Mouse (Mus musculus): ENCODE results near the gene Fap. TPM values are rescaled to one million over a fixed set of nuclear protein-coding genes. Genes with fewer than 3 reads are reported as not detected.

Fap gene
- polyA plus RNA-seq, 1 experiment from 2014 or later: not detected

DNA sequence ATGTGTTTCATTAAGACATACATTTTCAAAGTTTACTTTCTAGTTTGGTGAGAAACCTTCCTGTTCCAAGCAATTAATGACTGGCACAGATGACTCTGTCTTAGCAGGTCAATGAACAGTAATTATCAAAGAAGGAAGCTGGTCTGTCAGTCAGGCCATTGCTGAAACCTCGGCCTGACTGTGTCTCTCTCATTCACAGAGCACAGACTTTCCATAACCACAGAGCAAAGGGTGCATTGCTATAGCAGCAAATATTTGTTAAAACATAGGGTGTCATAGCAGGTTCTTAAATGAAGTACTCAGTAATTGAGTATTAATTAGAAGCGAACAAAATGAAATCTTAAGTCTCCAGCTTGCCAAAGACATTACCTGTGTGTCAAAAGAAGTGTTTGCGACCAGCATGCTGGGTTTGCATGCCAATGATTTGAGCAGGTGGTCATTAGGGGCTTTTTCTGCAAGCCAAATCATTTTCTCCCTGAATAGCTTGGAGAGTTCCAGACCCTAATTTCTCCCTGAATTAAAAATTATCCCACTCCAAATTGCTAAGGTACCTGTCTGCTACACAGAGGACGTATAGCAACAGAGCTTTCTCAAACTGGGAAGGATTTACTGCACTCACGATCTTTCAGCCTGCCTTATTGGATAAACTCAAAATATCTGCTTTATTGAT is 76.4 kb downstream of the Fap start:
- ATAC-seq: no peak
- POLR2A ChIA-PET: no interaction called here

DNA sequence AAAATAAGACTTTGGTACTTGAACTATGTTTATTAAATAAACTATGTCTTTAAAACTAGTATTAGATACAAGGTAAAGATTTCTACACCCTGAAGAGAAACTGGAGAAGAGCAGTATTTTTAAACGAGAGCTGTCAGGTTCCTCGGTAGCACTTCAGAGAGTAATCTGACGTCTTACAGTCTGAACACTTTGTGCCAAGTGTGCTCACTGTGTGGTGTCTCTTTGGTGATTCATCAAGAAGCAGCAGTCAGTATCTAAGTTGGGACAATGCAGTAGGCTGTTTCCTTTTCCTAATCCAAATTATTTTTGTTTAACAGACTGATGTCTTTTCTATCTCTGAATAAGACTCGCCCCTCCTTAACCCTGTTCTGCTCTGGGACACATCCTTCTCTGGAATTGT is 78.5 kb downstream of the Fap start:
- in situ Hi-C loops (cut with MboI; ENCODE audit: low pct_unique_long_range_greater_than_20kb): no loop called here
- ATAC-seq (no peak), DNase-seq (ENCODE audit: low read depth, low spot score) (no peak)
- TF ChIP-seq CTCF (IDR thresholded peaks at IDR 0.05): no peak
- peaks cover 9% of the 10 kb centered on the region for H3K27me3 ChIP-seq
- ChIA-PET CTCF (no interaction called here), POLR2A (no interaction called here)

More for the DNA sequence above, 76.4 kb downstream of the Fap start:
- no peak for DNase-seq (ENCODE audit: low read depth, low spot score)
- CTCF ChIA-PET: interaction anchor here (1.7 kb wide), 1 partner anchor 12 kb away, joined by 4 read pairs; no protein-coding TSS in a partner anchor
- peaks cover 9% of the 10 kb centered on the region for H3K27me3 ChIP-seq
- in situ Hi-C loops (cut with MboI; ENCODE audit: low pct_unique_long_range_greater_than_20kb): no loop called here
- no peak for TF ChIP-seq CTCF (IDR thresholded peaks at IDR 0.05)

DNA sequence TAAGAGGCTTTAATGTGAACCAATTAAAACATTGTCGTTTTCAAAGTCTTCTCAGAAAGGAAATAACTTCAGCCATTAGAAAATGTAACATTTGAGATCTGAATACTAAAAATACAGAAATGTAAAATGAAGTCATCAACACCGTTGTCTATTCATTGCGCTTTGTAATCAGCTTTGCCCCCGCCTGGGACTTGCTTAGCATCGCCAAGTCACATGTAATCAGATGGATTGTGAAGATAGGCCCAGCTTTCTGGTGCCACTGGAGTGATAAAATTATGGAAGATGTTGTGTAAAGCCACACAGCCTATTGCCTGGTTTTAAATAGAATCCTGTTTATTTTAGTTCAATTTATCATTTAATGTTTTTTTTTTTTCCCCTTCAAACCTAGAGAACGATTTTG is 84.0 kb downstream of the Fap start:
- no peaks in the 10 kb centered on the region for H3K27me3 ChIP-seq
- ChIA-PET CTCF (interaction anchor here (1.4 kb wide), 1 partner anchor 11 kb away, joined by 3 read pairs; no protein-coding TSS in a partner anchor), POLR2A (no interaction called here)
- no peak for DNase-seq (ENCODE audit: low read depth, low spot score)
- ATAC-seq: no peak
- no peak for TF ChIP-seq CTCF (IDR thresholded peaks at IDR 0.05)
- in situ Hi-C loops (cut with MboI; ENCODE audit: low pct_unique_long_range_greater_than_20kb): no loop called here

DNA sequence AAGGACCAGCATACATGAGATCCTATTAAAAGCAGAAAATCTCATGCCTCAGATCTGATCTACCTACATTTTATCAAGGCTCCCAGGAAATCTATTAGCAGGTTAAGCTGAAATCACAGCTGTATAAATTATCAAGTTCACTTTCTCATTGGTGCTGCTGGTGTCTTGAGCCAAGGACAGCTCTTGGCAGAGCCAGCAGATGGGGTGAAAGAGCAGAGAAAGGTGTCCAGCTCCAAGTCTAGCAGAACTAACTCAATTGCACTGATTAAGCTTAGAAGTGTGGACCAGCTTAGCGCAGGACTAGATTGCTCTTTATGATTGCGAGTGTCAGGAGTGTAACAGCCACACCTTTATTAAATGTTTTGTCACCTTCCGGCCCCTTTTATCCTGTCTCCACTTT is 89.0 kb downstream of the Fap start:
- peak; percentile 37 for TF ChIP-seq CTCF (IDR thresholded peaks at IDR 0.05)
- in situ Hi-C loops (cut with MboI; ENCODE audit: low pct_unique_long_range_greater_than_20kb): no loop called here
- peaks cover 1% of the 10 kb centered on the region for H3K27me3 ChIP-seq
- POLR2A ChIA-PET: no interaction called here
- DNase-seq (ENCODE audit: low read depth, low spot score): no peak
- no peak for ATAC-seq
- CTCF ChIA-PET: interaction anchor here (0.7 to 1.3 kb wide), 3 partner anchors 9 to 30 kb away, joined by 3 to 4 read pairs (median 3); no protein-coding TSS in a partner anchor

DNA sequence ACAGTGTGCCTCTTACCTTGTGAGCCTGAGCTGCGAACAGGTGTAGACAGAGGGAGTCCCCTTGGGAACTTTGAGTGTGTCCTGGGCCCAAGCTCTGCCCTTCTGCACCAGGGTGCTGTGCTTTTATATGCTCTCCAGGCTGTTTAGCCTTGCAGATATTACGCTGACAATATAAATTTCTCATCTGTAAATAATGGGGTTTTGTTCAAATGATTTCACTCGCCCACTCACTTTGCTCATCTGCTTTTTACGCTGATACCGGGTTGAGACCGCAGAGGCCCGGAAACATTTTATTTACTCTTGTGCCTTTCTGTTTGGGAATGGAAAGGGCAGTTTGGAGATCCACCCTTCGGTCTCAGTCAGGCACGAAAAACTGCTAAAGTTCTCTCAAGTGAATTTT is 90.3 kb downstream of the Fap start, which contains the start of gene Gcg:
TSS of gene Gcg (minus strand) at position 101 of the 400 bp plus-strand sequence.
- DNase-seq (ENCODE audit: low read depth, low spot score): no peak
- in situ Hi-C loops (cut with MboI; ENCODE audit: low pct_unique_long_range_greater_than_20kb): no loop called here
- peaks cover 13% of the 10 kb centered on the region for H3K27me3 ChIP-seq
- no peak for ATAC-seq
- POLR2A ChIA-PET: no interaction called here
- CTCF ChIA-PET: no interaction called here
- no peak for TF ChIP-seq CTCF (IDR thresholded peaks at IDR 0.05)

DNA sequence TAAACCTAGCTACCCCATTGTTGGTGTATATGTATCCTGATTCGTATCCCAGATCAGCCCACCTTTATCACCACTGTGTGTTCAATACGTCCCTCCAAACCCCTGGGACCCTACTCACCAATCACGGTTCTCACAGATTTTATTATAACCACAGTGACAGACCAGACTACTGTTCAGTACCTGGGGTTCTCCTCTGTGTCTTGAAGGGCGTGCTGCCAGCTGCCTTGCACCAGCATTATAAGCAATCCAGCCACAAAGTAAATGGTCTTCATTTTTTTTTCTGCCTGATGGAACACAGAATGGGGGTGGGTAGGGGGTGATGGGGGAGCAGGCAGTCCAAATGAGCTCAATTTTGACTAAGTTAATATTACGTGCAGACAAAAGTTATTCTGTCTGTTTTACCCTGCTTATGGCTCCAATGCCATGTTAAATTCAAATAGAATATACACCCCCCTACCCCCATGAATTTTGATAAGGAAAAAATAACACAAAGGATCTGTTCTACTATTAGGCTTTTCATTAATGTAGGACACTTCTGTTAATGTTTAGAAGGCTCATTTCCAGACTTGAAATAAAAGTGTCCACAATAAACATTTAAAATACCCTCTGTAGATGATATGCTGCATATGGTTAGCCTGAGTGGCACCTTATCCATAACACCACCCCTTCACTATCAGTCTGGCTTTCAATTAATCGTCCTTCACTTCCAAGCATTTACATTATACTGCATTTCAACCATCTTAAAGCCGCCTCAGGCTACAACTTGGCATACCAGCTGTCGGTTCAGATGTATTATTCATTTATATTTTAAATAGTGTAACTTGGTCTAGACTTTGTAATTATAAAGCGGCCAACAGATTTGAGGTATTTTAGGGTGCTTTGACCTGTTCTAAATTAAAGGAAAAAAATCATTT is 93.3 kb downstream of the Fap start:
- ChIA-PET CTCF (interaction anchor here (1.0 to 2.0 kb wide), 2 partner anchors 10 to 150 kb away, joined by 3 to 4 read pairs; no protein-coding TSS in a partner anchor), POLR2A (interaction anchor here (1.0 kb wide), 1 partner anchor 148 kb away, joined by 3 read pairs; no protein-coding TSS in a partner anchor)
- in situ Hi-C loops (cut with MboI; ENCODE audit: low pct_unique_long_range_greater_than_20kb): no loop called here
- ATAC-seq: no peak
- no peak for DNase-seq (ENCODE audit: low read depth, low spot score)
- H3K27me3 ChIP-seq: peaks cover 14% of the 10 kb centered on the region
- no peak for TF ChIP-seq CTCF (IDR thresholded peaks at IDR 0.05)

DNA sequence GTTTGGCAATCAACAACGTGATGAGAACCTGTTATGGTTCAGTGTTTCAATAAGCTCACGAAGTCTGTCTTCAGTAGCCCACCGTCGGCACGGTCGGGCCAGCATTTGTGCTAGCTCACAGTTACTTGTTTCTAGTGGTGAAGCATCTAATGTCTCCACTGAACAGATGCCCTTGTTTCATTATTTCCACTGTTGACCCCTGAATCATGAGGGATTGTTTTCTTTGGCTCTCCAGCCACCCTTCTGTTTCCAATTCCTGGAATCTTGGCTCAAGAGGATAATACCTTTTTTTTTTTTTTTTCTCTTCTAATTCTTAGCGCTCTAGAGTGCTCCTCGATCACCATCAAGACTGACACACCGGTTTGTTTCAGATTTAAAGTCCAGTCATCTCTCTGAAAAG is 104.3 kb downstream of the Fap start:
- no peaks in the 10 kb centered on the region for H3K27me3 ChIP-seq
- in situ Hi-C loops (cut with MboI; ENCODE audit: low pct_unique_long_range_greater_than_20kb): loop anchor here (10.0 kb wide), 1 partner anchor 155 kb away; no protein-coding TSS in a partner anchor
- ChIA-PET CTCF (interaction anchor here (0.9 kb wide), 1 partner anchor 9 kb away, joined by 3 read pairs; no protein-coding TSS in a partner anchor), POLR2A (interaction anchor here (0.6 kb wide), 1 partner anchor 29 kb away, joined by 3 read pairs; no protein-coding TSS in a partner anchor)
- no peak for DNase-seq (ENCODE audit: low read depth, low spot score)
- TF ChIP-seq CTCF (IDR thresholded peaks at IDR 0.05): no peak
- no peak for ATAC-seq

DNA sequence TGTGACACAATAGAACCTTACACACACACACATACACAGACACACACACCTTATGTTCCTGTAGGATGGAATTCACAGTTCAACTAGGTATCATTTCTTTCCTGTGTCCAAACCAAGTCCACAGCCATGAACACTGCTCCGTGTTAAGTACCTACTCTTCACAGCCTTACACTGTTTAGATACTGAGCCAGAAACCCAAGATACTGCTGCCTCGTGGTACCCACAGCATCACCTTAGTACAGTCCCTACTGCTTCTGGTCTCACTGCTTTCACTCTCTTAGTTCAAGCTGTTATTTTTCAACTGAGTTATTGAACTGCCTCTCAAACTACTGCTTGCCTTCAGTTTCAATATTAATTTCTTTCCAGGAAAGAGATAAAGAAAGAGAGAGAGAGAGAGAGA is 110.6 kb downstream of the Fap start:
- CTCF ChIA-PET: no interaction called here
- no peaks in the 10 kb centered on the region for H3K27me3 ChIP-seq
- POLR2A ChIA-PET: no interaction called here
- in situ Hi-C loops (cut with MboI; ENCODE audit: low pct_unique_long_range_greater_than_20kb): loop anchor here (5.0 to 10.0 kb wide), 2 partner anchors 116 to 162 kb away; no protein-coding TSS in a partner anchor
- ATAC-seq: no peak
- no peak for DNase-seq (ENCODE audit: low read depth, low spot score)
- no peak for TF ChIP-seq CTCF (IDR thresholded peaks at IDR 0.05)

DNA sequence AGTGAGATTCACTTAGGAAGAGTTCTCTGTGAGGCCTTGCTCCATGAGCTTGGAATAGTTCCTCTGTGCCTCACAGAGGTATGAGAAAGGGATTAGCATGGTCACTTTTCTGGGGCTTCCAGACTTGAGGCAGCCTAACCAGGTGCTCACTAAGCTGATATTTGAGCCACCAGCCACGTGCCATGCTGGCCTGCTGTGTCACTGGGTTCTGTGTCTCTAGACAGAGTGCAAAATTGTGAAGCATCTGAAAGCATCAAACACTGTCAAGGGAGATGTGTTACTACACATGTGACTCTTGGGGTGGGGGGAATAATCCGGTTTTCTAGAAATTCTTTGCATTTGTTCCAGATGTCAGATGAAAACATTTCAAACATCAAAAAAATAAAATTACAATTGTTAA is 111.7 kb downstream of the Fap start:
- H3K27me3 ChIP-seq: no peaks in the 10 kb centered on the region
- ATAC-seq: no peak
- CTCF ChIA-PET: no interaction called here
- no peak for DNase-seq (ENCODE audit: low read depth, low spot score)
- in situ Hi-C loops (cut with MboI; ENCODE audit: low pct_unique_long_range_greater_than_20kb): loop anchor here (5.0 to 10.0 kb wide), 2 partner anchors 115 to 163 kb away; no protein-coding TSS in a partner anchor
- POLR2A ChIA-PET: no interaction called here
- TF ChIP-seq CTCF (IDR thresholded peaks at IDR 0.05): no peak

DNA sequence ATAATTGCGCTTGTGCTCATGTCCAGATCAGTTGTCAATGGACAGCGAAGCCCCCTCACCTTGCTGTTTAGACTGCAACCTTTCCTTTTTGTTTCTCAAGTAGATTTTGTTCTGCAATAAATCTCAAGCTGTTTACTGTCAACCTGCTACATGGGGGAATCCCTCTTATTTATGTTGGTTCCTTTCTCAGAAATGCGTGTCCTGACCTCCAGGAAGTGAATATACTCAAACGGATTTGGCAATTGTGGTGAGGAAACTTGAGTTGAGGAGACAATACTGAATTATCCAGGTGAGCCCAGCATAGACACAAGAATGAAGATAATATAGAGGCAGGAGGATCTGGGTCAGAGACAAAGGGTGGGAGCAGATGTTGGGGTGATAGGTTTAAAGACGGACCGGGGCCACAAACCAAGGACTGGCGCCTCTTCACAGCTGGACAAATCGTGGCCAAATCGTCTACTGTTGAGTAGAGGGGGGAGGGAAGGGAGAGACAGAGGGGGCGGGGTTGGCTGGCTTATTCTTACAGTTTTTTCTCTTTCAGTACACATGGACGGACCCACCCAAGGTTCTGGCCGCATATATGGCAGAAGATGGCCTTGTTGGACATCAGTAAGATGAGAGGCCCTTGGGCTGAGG is 112.9 kb downstream of the Fap start:
- ChIA-PET CTCF (interaction anchor here (1.1 to 1.4 kb wide), 3 partner anchors 9 to 168 kb away, joined by 3 read pairs; no protein-coding TSS in a partner anchor), POLR2A (no interaction called here)
- in situ Hi-C loops (cut with MboI; ENCODE audit: low pct_unique_long_range_greater_than_20kb): loop anchor here (5.0 to 10.0 kb wide), 2 partner anchors 114 to 164 kb away; no protein-coding TSS in a partner anchor
- H3K27me3 ChIP-seq: no peaks in the 10 kb centered on the region
- TF ChIP-seq CTCF (IDR thresholded peaks at IDR 0.05): no peak
- DNase-seq (ENCODE audit: low read depth, low spot score): no peak
- no peak for ATAC-seq

Data from Patski (cell line).